Mouse (Mus musculus) lung, embryonic 16.5 days (tissue): ENCODE measurements around the gene Jmjd8. TPM values are rescaled to one million over a fixed set of nuclear protein-coding genes. Genes with fewer than 3 reads are reported as not detected.
A peak's percentile ranks its signal among the peaks of the same experiment; 100 is the strongest.

Experiments
- ATAC-seq: fragments of 200-750 bp; cut with Nextera tagmentation; 2 replicates; pipeline ENCODE4 v1.8.0; 2017; ENCODE audit warnings: low read depth, mild to moderate bottlenecking, moderate library complexity
- H3K27ac ChIP-seq: fragments of 300-500 bp; sonication (generic); 2 replicates; pipeline ENCODE4 v1.5.1; 2014; ENCODE audit warnings: mild to moderate bottlenecking, control low read depth, low read length
- H3K27me3 ChIP-seq: fragments of 300-500 bp; sonication (generic); 2 replicates; pipeline ENCODE4 v1.6.1; 2014; ENCODE audit warnings: low read depth, low read length, mixed read lengths; ENCODE audit not compliant: control insufficient read depth, insufficient read depth
- H3K36me3 ChIP-seq: fragments of 300-500 bp; sonication (generic); 2 replicates; pipeline ENCODE4 v1.6.1; 2014; ENCODE audit warnings: low read length; ENCODE audit not compliant: control insufficient read depth, insufficient read depth
- H3K4me1 ChIP-seq: fragments of 300-500 bp; sonication (generic); replicated peaks from 2 replicates; pipeline ENCODE4 v1.6.1; 2014; ENCODE audit warnings: low read length, mixed read lengths; ENCODE audit not compliant: control insufficient read depth, insufficient read depth
- H3K4me2 ChIP-seq: fragments of 300-500 bp; sonication (generic); 2 replicates; pipeline ENCODE4 v1.6.1; 2014; ENCODE audit warnings: low read depth, low read length, control low read depth
- H3K4me3 ChIP-seq: fragments of 300-500 bp; sonication (generic); 2 replicates; pipeline ENCODE4 v1.5.1; 2014; ENCODE audit warnings: mild to moderate bottlenecking, low read length, control low read depth
- H3K9ac ChIP-seq: fragments of 300-500 bp; sonication (generic); 2 replicates; pipeline ENCODE4 v1.6.1; 2014; ENCODE audit warnings: low read length, control low read depth
- H3K9me3 ChIP-seq: fragments of 300-500 bp; sonication (generic); 2 replicates; pipeline ENCODE4 v1.6.1; 2016; ENCODE audit warnings: low read length; ENCODE audit not compliant: control insufficient read depth
- WGBS: fragments of 180-500 bp; shearing (Covaris S2); extraction: QIAGEN DNeasy Blood & Tissue Kit; methylation state at CpG from one replicate; pipeline ENCODE4 v1.1.7; 2014; 5-methylcytosine and 5-hydroxymethylcytosine counted together
- polyA plus RNA-seq: library from polyadenylated mRNA; unstranded; fragments of >200 nt; fragmentation: Nextera tagmentation; extraction: Ambion mirVana; gene quantifications from 2 replicates; pipeline ENCODE4 v1.2.1, GENCODE M21; 2015

The Jmjd8 gene
- polyA plus RNA-seq, 1 experiment from 2014 or later, result 55.4 TPM

- peak overlapping the region; percentile 92; the same call in 1 of the 2 replicates for H3K27ac ChIP-seq
- H3K4me3 ChIP-seq, result peak overlapping the region; percentile 72
- H3K9me3 ChIP-seq, result no peaks in the 10 kb centered on the region
- 82% methylated on average over 8 of the region's 8 CpGs for WGBS
- H3K4me2 ChIP-seq, result peak overlapping the region; percentile 84
- H3K27me3 ChIP-seq, result no peaks in the 10 kb centered on the region
- ATAC-seq, result no peak
- peaks cover 46% of the 10 kb centered on the region for H3K4me1 ChIP-seq
- H3K36me3 ChIP-seq, result peaks cover 14% of the 10 kb centered on the region
- H3K9ac ChIP-seq, result peak overlapping the region; percentile 85
Measured at GRCm38 (mm10) chr17:25828223-25828594, 458 bp upstream of the Jmjd8 start.

- H3K9ac ChIP-seq, result peak overlapping the region; percentile 85
- no peaks in the 10 kb centered on the region for H3K27me3 ChIP-seq
- H3K9me3 ChIP-seq, result no peaks in the 10 kb centered on the region
- WGBS, result 32% methylated on average over 8 of the region's 8 CpGs
- H3K4me1 ChIP-seq, result peaks cover 44% of the 10 kb centered on the region
- peak overlapping the region; percentile 92 for H3K27ac ChIP-seq
- peaks cover 14% of the 10 kb centered on the region for H3K36me3 ChIP-seq
- ATAC-seq, result no peak
- H3K4me3 ChIP-seq, result peak overlapping the region; percentile 72
- H3K4me2 ChIP-seq, result peak overlapping the region; percentile 84
Measured at GRCm38 (mm10) chr17:25829558-25830017, 921 bp downstream of the Jmjd8 start.

DNA sequence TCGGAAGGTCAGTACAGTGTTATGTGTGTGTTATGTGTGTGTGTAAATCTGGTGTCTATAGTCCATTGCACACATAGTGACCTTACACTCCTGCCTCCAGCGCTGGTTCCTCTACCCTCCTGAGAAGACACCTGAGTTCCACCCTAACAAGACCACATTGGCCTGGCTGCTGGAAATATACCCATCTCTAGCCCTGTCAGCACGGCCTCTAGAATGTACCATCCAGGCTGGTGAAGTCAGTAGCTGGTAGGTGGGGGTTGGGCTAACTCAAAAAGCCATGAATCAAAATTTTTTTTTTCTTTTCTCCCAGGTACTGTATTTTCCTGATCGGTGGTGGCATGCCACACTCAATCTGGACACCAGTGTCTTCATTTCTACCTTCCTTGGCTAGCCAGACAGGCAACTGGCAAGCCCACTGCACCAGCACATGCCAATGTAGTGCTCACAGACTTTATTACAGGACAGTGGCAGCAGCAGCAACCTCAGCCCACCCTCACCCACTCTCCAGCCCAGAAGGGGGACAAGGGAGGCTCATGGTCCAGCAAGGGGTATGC is 1.6 kb downstream of the Jmjd8 start:
- Histone ChIP-seq H3K9me3 (no peaks in the 10 kb centered on the region), H3K27ac (no peak overlapping the region), H3K9ac (no peak overlapping the region), H3K27me3 (no peaks in the 10 kb centered on the region), H3K4me2 (no peak overlapping the region), H3K4me3 (no peak overlapping the region), H3K4me1 (peaks cover 45% of the 10 kb centered on the region), H3K36me3 (peaks cover 14% of the 10 kb centered on the region)
- ATAC-seq, result no peak
- 82% methylated on average over 4 of the region's 4 CpGs for WGBS

- Histone ChIP-seq H3K4me2 (peak overlapping the region; percentile 91), H3K27me3 (no peaks in the 10 kb centered on the region), H3K9me3 (no peaks in the 10 kb centered on the region), H3K4me1 (peaks cover 51% of the 10 kb centered on the region), H3K36me3 (peaks cover 14% of the 10 kb centered on the region), H3K9ac (no peak overlapping the region), H3K27ac (no peak overlapping the region), H3K4me3 (peak overlapping the region; percentile 85; the same call in 1 of the 2 replicates)
- 81% methylated on average over 14 of the region's 14 CpGs for WGBS
- no peak for ATAC-seq
Measured at GRCm38 (mm10) chr17:25830806-25831431, 2.3 kb downstream of the Jmjd8 start.

GRCm38 (mm10) chr17:25831451-25832281 is 3.0 kb downstream of the Jmjd8 start:
- Histone ChIP-seq H3K36me3 (peaks cover 14% of the 10 kb centered on the region), H3K27me3 (no peaks in the 10 kb centered on the region), H3K4me2 (peak overlapping the region; percentile 91), H3K9me3 (no peaks in the 10 kb centered on the region), H3K27ac (peak overlapping the region; percentile 89), H3K4me3 (peak overlapping the region; percentile 85), H3K9ac (peak overlapping the region; percentile 90), H3K4me1 (peaks cover 57% of the 10 kb centered on the region)
- 46% methylated on average over 21 of the region's 21 CpGs for WGBS
- no peak for ATAC-seq

DNA sequence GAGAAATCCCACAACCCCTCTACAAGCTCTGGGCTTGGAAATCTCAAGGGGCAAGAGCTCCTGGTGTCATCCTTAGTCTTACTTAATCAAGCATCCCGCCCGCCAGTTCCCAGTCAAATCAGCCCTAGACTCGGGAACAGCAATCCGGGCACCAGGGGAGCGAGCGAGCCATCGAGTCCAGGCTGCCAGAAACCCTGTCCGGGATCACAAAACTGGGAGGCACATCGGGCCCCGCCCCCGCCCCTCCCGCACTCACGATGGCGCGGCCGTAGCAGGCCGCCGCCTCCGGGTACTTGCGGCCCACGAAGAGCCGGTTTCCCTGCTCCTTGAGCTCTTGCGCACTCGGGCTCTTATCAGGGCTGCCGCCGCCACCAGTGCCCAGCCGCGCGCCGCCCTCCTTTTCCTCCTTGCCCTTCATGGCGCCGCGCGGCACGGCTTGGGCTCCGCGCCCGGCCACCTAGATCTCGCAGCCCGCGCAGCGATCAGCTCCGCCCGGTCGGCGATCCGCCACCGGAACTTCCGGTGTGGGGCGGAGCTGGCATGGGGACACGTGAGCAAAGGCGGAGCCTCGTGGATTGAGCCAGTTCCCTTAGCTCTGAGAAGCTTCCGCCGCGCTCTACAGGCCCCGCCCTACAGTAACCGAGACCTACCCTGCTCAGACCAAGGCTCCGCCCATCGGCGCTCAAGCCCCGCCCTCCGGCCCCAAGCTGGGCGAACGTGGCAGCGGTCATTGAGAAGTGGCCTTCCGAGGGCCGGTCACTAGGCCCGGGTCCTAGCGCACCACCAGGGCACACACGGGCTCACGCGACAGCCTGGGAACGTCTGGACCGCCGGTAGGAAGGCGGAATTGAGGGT is 4.0 kb downstream of the Jmjd8 start:
- Histone ChIP-seq H3K4me2 (peak overlapping the region; percentile 91), H3K27ac (peak overlapping the region; percentile 93), H3K4me3 (peak overlapping the region; percentile 85), H3K9me3 (no peaks in the 10 kb centered on the region), H3K27me3 (no peaks in the 10 kb centered on the region), H3K4me1 (peaks cover 64% of the 10 kb centered on the region), H3K36me3 (peaks cover 14% of the 10 kb centered on the region), H3K9ac (peak overlapping the region; percentile 90)
- WGBS, result under 1% methylated on average over 75 of the region's 77 CpGs
- ATAC-seq, result peak; percentile 93

DNA sequence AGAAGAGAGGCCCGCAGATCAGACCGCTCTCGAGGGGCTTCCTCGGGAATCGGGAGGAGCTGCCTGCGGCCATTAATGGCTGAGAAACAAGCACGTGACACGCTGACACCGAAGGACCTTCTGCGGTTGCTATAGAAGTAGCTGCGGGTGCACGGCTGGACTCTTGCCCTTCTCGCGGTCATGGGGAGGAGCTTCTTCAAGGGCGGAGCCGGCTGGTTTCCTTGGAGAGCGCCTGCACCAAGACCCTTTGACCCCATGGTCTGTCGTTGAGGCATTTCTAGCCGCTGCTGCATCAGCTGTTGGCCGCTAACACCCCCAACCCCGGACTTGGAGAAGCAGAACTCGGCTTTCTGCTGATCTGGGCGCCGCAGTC is 4.6 kb downstream of the Jmjd8 start, which contains the start of gene Stub1:
TSS of gene Stub1 (minus strand) at position 114 of the 373 bp plus-strand sequence.
- H3K36me3 ChIP-seq, result peaks cover 16% of the 10 kb centered on the region
- WGBS, result under 1% methylated on average over 24 of the region's 24 CpGs
- H3K4me3 ChIP-seq, result peak within 1 kb of the TSS; percentile 85
- H3K9ac ChIP-seq, result peak within 1 kb of the TSS; percentile 90
- H3K27ac ChIP-seq, result peak within 1 kb of the TSS; percentile 93
- H3K4me1 ChIP-seq, result peaks cover 62% of the 10 kb centered on the region
- peak within 1 kb of the TSS; percentile 91 for H3K4me2 ChIP-seq
- no peaks in the 10 kb centered on the region for H3K27me3 ChIP-seq
- H3K9me3 ChIP-seq, result no peaks in the 10 kb centered on the region
- ATAC-seq, result peak; percentile 75

DNA sequence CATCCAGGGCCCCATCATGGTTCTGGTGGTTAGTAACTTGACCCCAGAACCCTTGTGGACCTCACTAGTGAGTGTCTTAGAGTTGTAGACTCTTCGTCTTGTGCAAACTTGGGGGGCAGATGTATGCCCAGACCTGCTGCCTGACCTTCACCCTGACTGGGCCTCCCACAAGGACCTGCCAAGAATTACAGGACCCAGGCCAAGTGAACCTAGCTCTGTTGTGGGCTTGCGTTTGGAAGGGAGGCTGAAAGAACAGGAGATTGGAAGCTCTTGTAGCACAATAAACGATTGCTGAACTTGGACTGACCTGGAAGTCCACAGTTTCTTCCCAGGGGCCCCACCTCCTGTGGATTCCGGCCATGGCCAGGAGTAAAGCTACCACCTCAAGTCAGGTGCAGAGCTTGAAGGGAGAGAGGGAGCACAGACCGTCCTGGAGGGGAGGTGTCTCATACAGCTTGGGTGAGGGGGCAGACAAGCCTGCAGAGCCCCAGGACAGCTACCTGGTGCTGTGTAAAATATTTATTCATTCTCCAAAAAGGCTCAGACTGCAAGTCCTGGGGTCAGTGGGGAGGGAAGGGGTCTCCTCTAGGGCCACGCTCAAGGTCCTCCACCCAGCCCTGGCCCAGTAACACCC is 5.4 kb downstream of the Jmjd8 start:
- Histone ChIP-seq H3K9ac (peak overlapping the region; percentile 85), H3K27me3 (no peaks in the 10 kb centered on the region), H3K9me3 (no peaks in the 10 kb centered on the region), H3K36me3 (peaks cover 18% of the 10 kb centered on the region), H3K4me2 (peak overlapping the region; percentile 80), H3K4me1 (peaks cover 59% of the 10 kb centered on the region), H3K4me3 (peak overlapping the region; percentile 85), H3K27ac (peak overlapping the region; percentile 93)
- ATAC-seq, result no peak
- 10% methylated on average over 6 of the region's 6 CpGs for WGBS
